Mouse (Mus musculus): Measurements from ENCODE around the gene Yipf4. TPM values are rescaled to one million over a fixed set of nuclear protein-coding genes. Genes with fewer than 3 reads are reported as not detected.

Yipf4 gene
- total and polyA plus RNA-seq, 3 experiments, result 28.9 to 77.7 (median 41.6) TPM

GRCm38 (mm10) chr17:74528648-74529532, 39.6 kb downstream of the Yipf4 start:
- H3K27me3 ChIP-seq (replicated peaks), result no peaks in the 10 kb centered on the region
- H3K4me2 ChIP-seq (ENCODE audit: insufficient read depth, low read depth, poor library complexity, severe bottlenecking), result peak overlapping the region; percentile 98
- H3K79me2 ChIP-seq (replicated peaks; ENCODE audit: control insufficient read depth, extremely low read depth, insufficient read depth, poor library complexity, severe bottlenecking), result peaks cover 51% of the 10 kb centered on the region
- H3K36me3 ChIP-seq (replicated peaks in 1 of 2; ENCODE audit: control insufficient read depth in 1 of 2, insufficient read depth in 1 of 2, low read length in 1 of 2), result peaks cover 0 to 9% of the 10 kb centered on the region in 2 experiments
- TF ChIP-seq MXI1 (IDR thresholded peaks at IDR 0.05; ENCODE audit: low read depth, low read length) (peak; percentile 44), JUND (conservative IDR thresholded peaks at IDR 0.05; ENCODE audit: low read depth, low read length) (no peak), SIN3A (IDR thresholded peaks at IDR 0.05; ENCODE audit: low read length) (peak; percentile 65), ZNF384 (IDR thresholded peaks at IDR 0.05; ENCODE audit: low read depth, low read length) (peak; percentile 83), PAX5 (IDR thresholded peaks at IDR 0.05; ENCODE audit: low read length) (no peak), E2F4 (IDR thresholded peaks at IDR 0.05; ENCODE audit: insufficient replicate concordance, low read depth, low read length) (no peak), TBP (conservative IDR thresholded peaks at IDR 0.05; ENCODE audit: low read depth, low read length) (no peak), UBTF (IDR thresholded peaks at IDR 0.05; ENCODE audit: low read depth, low read length) (0 out of 2 replicates have a peak, but pooled peaks have one; percentile 17), USF1 (IDR thresholded peaks at IDR 0.05; ENCODE audit: low read depth, low read length) (no peak), MAX (IDR thresholded peaks at IDR 0.05; ENCODE audit: low read length) (no peak), ETS1 (conservative IDR thresholded peaks at IDR 0.05; ENCODE audit: low read depth, low read length) (no peak), CTCF (conservative IDR thresholded peaks at IDR 0.05 in 1 of 2, IDR thresholded peaks at IDR 0.05 in 1 of 2; ENCODE audit: low read depth in 2 of 2, low read length in 2 of 2) (no peak), CHD1 (IDR thresholded peaks at IDR 0.05; ENCODE audit: low read depth, low read length) (0 out of 2 replicates have a peak, but pooled peaks have one; percentile 25), ZMIZ1 (IDR thresholded peaks at IDR 0.05; ENCODE audit: low read depth, low read length) (0 out of 2 replicates have a peak, but pooled peaks have one; percentile 6), CHD2 (IDR thresholded peaks at IDR 0.05; ENCODE audit: low read length) (no peak), KAT2A (IDR thresholded peaks at IDR 0.05; ENCODE audit: insufficient replicate concordance, low read length) (no peak), GABPA (IDR thresholded peaks at IDR 0.05; ENCODE audit: insufficient replicate concordance, low read depth, low read length) (no peak)
- H3K9ac ChIP-seq (ENCODE audit: insufficient read depth, low read depth), result peak overlapping the region; percentile 90
- no peaks in the 10 kb centered on the region for H3K9me3 ChIP-seq (replicated peaks; ENCODE audit: low read length)
- peak overlapping the region; percentile 92 to 99 (median 95) for H3K4me3 ChIP-seq (replicated peaks in 1 of 3; ENCODE audit: low read depth in 2 of 3, low read length in 2 of 3, poor library complexity in 1 of 3)
- dilution Hi-C loops (cut with MboI; ENCODE audit: extremely low pct_ligation_motif_present, extremely low pct_unique_long_range_greater_than_20kb, low sequenced_read_pairs) (no loop called here), in situ Hi-C loops (cut with MboI; ENCODE audit: low pct_ligation_motif_present, low pct_unique_long_range_greater_than_20kb, low sequenced_read_pairs) (no loop called here)
- no peak for DNase-seq (ENCODE audit: extremely low read depth)
- H3K4me1 ChIP-seq (ENCODE audit: control insufficient read depth in 1 of 2, insufficient read depth in 2 of 2), result peaks cover 0 to 26% of the 10 kb centered on the region in 2 experiments; a peak in 2 of 4 replicates
- peak overlapping the region; percentile 83 for H3K27ac ChIP-seq (ENCODE audit: insufficient read depth, low read depth)

- TF ChIP-seq ZMIZ1 (IDR thresholded peaks at IDR 0.05; ENCODE audit: low read depth, low read length), result no peak
- no peak for TF ChIP-seq RCOR1 (conservative IDR thresholded peaks at IDR 0.05; ENCODE audit: low read depth, low read length)
- no peak for TF ChIP-seq MAFK (IDR thresholded peaks at IDR 0.05; ENCODE audit: insufficient replicate concordance, low read length)
- TF ChIP-seq TBP (conservative IDR thresholded peaks at IDR 0.05; ENCODE audit: low read depth, low read length), result no peak
- TF ChIP-seq USF1 (IDR thresholded peaks at IDR 0.05; ENCODE audit: low read depth, low read length), result no peak
- TF ChIP-seq USF2 (conservative IDR thresholded peaks at IDR 0.05; ENCODE audit: low read depth, low read length), result no peak
- no peak for TF ChIP-seq POLR2AphosphoS2 (IDR thresholded peaks at IDR 0.05; ENCODE audit: low read depth, low read length)
- no peak for TF ChIP-seq CHD1 (IDR thresholded peaks at IDR 0.05; ENCODE audit: low read depth, low read length)
- TF ChIP-seq IRF4 (IDR thresholded peaks at IDR 0.05; ENCODE audit: low read depth, low read length), result no peak
- no peak for TF ChIP-seq ZNF384 (IDR thresholded peaks at IDR 0.05; ENCODE audit: low read depth, low read length)
- TF ChIP-seq SMC3 (IDR thresholded peaks at IDR 0.05; ENCODE audit: low read depth, low read length), result no peak
- no peak for TF ChIP-seq SIN3A (IDR thresholded peaks at IDR 0.05; ENCODE audit: low read length)
- no peak for TF ChIP-seq MYC (IDR thresholded peaks at IDR 0.05; ENCODE audit: low read depth, low read length)
- no peak for TF ChIP-seq ZKSCAN1 (IDR thresholded peaks at IDR 0.05; ENCODE audit: borderline replicate concordance, low read depth, low read length)
- TF ChIP-seq TCF12 (IDR thresholded peaks at IDR 0.05; ENCODE audit: low read depth, low read length), result no peak
- TF ChIP-seq CHD2 (IDR thresholded peaks at IDR 0.05; ENCODE audit: low read length), result no peak
- Histone ChIP-seq H3K79me2 (replicated peaks; ENCODE audit: control insufficient read depth, extremely low read depth, insufficient read depth, poor library complexity, severe bottlenecking) (peaks cover 54% of the 10 kb centered on the region), H3K4me3 (replicated peaks in 1 of 3; ENCODE audit: low read depth in 2 of 3, low read length in 2 of 3, poor library complexity in 1 of 3) (peak overlapping the region; percentile 92 to 99 (median 95)), H3K9ac (ENCODE audit: insufficient read depth, low read depth) (peak overlapping the region; percentile 90), H3K36me3 (replicated peaks in 1 of 2; ENCODE audit: control insufficient read depth in 1 of 2, insufficient read depth in 1 of 2, low read length in 1 of 2) (peaks cover 0 to 9% of the 10 kb centered on the region in 2 experiments), H3K27ac (ENCODE audit: insufficient read depth, low read depth) (no peak overlapping the region), H3K9me3 (replicated peaks; ENCODE audit: low read length) (no peaks in the 10 kb centered on the region), H3K4me1 (ENCODE audit: control insufficient read depth in 1 of 2, insufficient read depth in 2 of 2) (peaks cover 0 to 26% of the 10 kb centered on the region in 2 experiments; a peak in 2 of 4 replicates), H3K4me2 (ENCODE audit: insufficient read depth, low read depth, poor library complexity, severe bottlenecking) (peak overlapping the region; percentile 98), H3K27me3 (replicated peaks) (no peaks in the 10 kb centered on the region)
- DNase-seq (ENCODE audit: extremely low read depth), result peak; percentile 12
- in situ Hi-C loops (cut with MboI; ENCODE audit: low pct_ligation_motif_present, low pct_unique_long_range_greater_than_20kb, low sequenced_read_pairs), result no loop called here
- dilution Hi-C loops (cut with MboI; ENCODE audit: extremely low pct_ligation_motif_present, extremely low pct_unique_long_range_greater_than_20kb, low sequenced_read_pairs), result no loop called here
Observed at GRCm38 (mm10) chr17:74529533-74529824, 40.2 kb downstream of the Yipf4 start.
